Mouse (Mus musculus) spleen, embryonic (tissue): ENCODE data around the gene Klhl33.
"Not testable (repeated sequence)": the region's sequence is repeated elsewhere in the genome, so short reads cannot be mapped to it uniquely, and the experiment has no call there.

Experiments used
- CTCF ChIA-PET: fragments of 350-600 bp; sonication (Branson Sonifier 250); formaldehyde crosslinking; loops from one replicate; lab custom pipeline; 2022; lab: Charles Lee

Gene Klhl33

GRCm38 (mm10) chr14:50903973-50904827 lies 6.9 kb upstream of the Klhl33 start:
- CTCF ChIA-PET, result no interaction called here

- CTCF ChIA-PET, result not testable (repeated sequence)
Measured at GRCm38 (mm10) chr14:50897992-50898391, 685 bp upstream of the Klhl33 start.

- CTCF ChIA-PET, result no interaction called here
Measured at GRCm38 (mm10) chr14:50896747-50897373, 447 bp downstream of the Klhl33 start.

GRCm38 (mm10) chr14:50895985-50896746 lies 1.1 kb downstream of the Klhl33 start:
- CTCF ChIA-PET, result no interaction called here

- CTCF ChIA-PET, result interaction anchor here (0.7 kb wide), 1 partner anchor 26 kb away, joined by 3 read pairs; no protein-coding TSS in a partner anchor
Measured at GRCm38 (mm10) chr14:50895407-50895806, 1.9 kb downstream of the Klhl33 start.

GRCm38 (mm10) chr14:50892541-50893459 lies 4.5 kb downstream of the Klhl33 start:
- CTCF ChIA-PET, result no interaction called here

- CTCF ChIA-PET, result no interaction called here
Measured at GRCm38 (mm10) chr14:50892091-50892490, 5.2 kb downstream of the Klhl33 start.

- CTCF ChIA-PET, result no interaction called here
Measured at GRCm38 (mm10) chr14:50891621-50892020, 5.7 kb downstream of the Klhl33 start.

GRCm38 (mm10) chr14:50876236-50876950 lies 20.9 kb downstream of the Klhl33 start:
- CTCF ChIA-PET, result no interaction called here

GRCm38 (mm10) chr14:50875591-50876230 lies 21.6 kb downstream of the Klhl33 start:
- CTCF ChIA-PET, result no interaction called here

- CTCF ChIA-PET, result no interaction called here
Measured at GRCm38 (mm10) chr14:50875175-50875574, 22.1 kb downstream of the Klhl33 start.

- CTCF ChIA-PET, result no interaction called here
Measured at GRCm38 (mm10) chr14:50871284-50871683, 26.0 kb downstream of the Klhl33 start.

GRCm38 (mm10) chr14:50870805-50871143 lies 26.5 kb downstream of the Klhl33 start:
- CTCF ChIA-PET, result no interaction called here

- CTCF ChIA-PET, result no interaction called here
Measured at GRCm38 (mm10) chr14:50869889-50870804, 27.2 kb downstream of the Klhl33 start, which contains the start of gene Tep1. Gene Tep1, minus strand, starts transcription at chr14:50870560.

GRCm38 (mm10) chr14:50868656-50869055 lies 28.7 kb downstream of the Klhl33 start:
- CTCF ChIA-PET, result interaction anchor here (0.5 kb wide), 1 partner anchor 64 kb away, joined by 5 read pairs; no protein-coding TSS in a partner anchor

- CTCF ChIA-PET, result interaction anchor here (0.5 to 0.6 kb wide), 2 partner anchors 64 to 245 kb away, joined by 4 to 5 read pairs; no protein-coding TSS in a partner anchor
Measured at GRCm38 (mm10) chr14:50868211-50868610, 29.1 kb downstream of the Klhl33 start.

GRCm38 (mm10) chr14:50866966-50867365 lies 30.3 kb downstream of the Klhl33 start:
- CTCF ChIA-PET, result no interaction called here

GRCm38 (mm10) chr14:50865005-50865404 lies 32.3 kb downstream of the Klhl33 start:
- CTCF ChIA-PET, result not testable (repeated sequence)

GRCm38 (mm10) chr14:50862641-50863040 lies 34.7 kb downstream of the Klhl33 start:
- CTCF ChIA-PET, result interaction anchor here (0.6 kb wide), 1 partner anchor 12 kb away, joined by 3 read pairs; no protein-coding TSS in a partner anchor
